In the genomic region with DNA sequence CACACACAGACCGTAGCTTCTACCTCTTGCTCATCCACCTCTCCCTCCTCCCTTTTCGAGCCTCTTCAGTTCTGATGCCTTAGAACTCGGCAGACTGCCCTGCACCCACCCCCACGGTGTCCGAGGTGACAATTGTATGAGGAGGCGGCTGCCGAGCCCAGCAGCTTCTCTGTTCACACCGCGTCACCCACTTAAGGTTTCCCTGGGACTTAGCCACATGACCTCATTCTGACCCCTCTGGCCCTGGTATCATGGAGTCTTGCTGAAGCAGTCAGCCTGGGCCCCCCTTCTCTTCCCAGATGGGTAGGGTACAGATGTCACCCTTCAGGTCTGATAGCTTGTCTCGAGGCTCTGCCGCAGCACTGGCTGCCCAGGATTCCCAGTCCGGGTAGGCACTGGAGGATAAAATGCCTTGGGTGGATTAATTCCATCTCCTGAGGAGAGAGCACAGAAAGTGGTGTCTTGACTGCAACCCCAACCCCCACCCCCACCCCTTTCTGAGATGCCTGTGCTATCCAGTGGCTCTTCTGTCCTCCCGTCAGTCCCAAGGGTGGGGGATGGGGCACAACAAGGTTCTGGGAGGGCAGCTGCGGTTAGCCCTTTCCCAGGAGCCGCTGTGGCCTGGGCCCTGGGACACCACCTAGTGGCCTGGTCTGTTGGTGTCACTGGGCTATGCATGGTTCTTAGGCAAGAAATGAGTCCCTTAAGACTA, we compare ENCODE assay signal across 8 mouse cellular contexts. TPM values are rescaled to one million over a fixed set of nuclear protein-coding genes. Genes with fewer than 3 reads are reported as not detected.
DNase-seq lines count a peak whose midpoint lies in the region; ATAC-seq lines count a peak whose summit lies in the region.

No protein-coding gene starts in this region.

- 2% methylated on average over 15 of the region's 15 CpGs for WGBS in intestine, embryonic 15.5 days

- H3K27me3 ChIP-seq in intestine, embryonic 15.5 days (replicated peaks), result no peaks in the 10 kb centered on the region

- intact Hi-C loops in left cerebral cortex, postnatal 25 days (cut with DNase I), result loop anchor here (2.0 to 5.0 kb wide), 3 partner anchors 43 to 93 kb away; partner anchors contain the start of genes Cuedc1 and Vezf1

- H3K9me3 ChIP-seq in intestine, embryonic 15.5 days, result no peaks in the 10 kb centered on the region

- H3K4me1 ChIP-seq in intestine, embryonic 15.5 days (replicated peaks), result peaks cover 46% of the 10 kb centered on the region

- peak overlapping the region; percentile 90 for H3K27ac ChIP-seq in intestine, embryonic 15.5 days

- no peaks in the 10 kb centered on the region for H3K36me3 ChIP-seq in intestine, embryonic 15.5 days

- peak overlapping the region; percentile 33; the same call in 1 of the 2 replicates for H3K9ac ChIP-seq in intestine, embryonic 15.5 days

- ATAC-seq in activated CD4-positive, CD25-positive, alpha-beta regulatory T cell, adult 4 months, result peak; percentile 62
- peak; percentile 35 for ATAC-seq in common myeloid progenitor, adult 5-6 weeks (replicated peaks; ENCODE audit: low read depth, poor library complexity, severe bottlenecking)
- peak; percentile 74 for ATAC-seq in intestine, embryonic 15.5 days
- ATAC-seq in megakaryocyte-erythroid progenitor cell, adult 5-6 weeks (replicated peaks; ENCODE audit: low FRiP score, low TSS enrichment, poor library complexity, severe bottlenecking), result peak; percentile 66

- H3K4me2 ChIP-seq in intestine, embryonic 15.5 days (replicated peaks), result peak overlapping the region; percentile 86

- peak overlapping the region; percentile 36 for H3K4me3 ChIP-seq in intestine, embryonic 15.5 days (replicated peaks)

- DNase-seq in gastrocnemius, postnatal 25 days, result peak; percentile 95
- DNase-seq in left cerebral cortex, postnatal 25 days (ENCODE audit: low spot score in 2 of 2), result peak; percentile 72 to 80
- peak; percentile 89 to 91 for DNase-seq in right cerebral cortex, postnatal 10 days (ENCODE audit: low spot score in 2 of 2)
- DNase-seq in urinary bladder, postnatal 10 days (ENCODE audit: low spot score), result peak; percentile 70

RNA-seq across cellular contexts. Expression of gene Mrps23, which starts 42.4 kb away (rescaled TPM):
- polyA plus RNA-seq in activated CD4-positive, CD25-positive, alpha-beta regulatory T cell, adult 4 months (2017; shearing (Covaris generic)), result 10 to 100 TPM; 96.8 to 98.7 TPM
- 49.4 and 78.2 TPM in 2 replicates for total RNA-seq in common myeloid progenitor, adult 5-6 weeks (2017)
- total RNA-seq in gastrocnemius, postnatal 25 days (2021), result 100 to 1,000 TPM; 126 to 133 TPM
- 59.6 and 62.3 TPM in 2 replicates for polyA plus RNA-seq in intestine, embryonic 15.5 days (2015; fragmentation: Nextera tagmentation; extraction: Ambion mirVana)
- total RNA-seq in left cerebral cortex, postnatal 25 days (2021), result 10 to 100 TPM; 73.6 to 74.5 TPM
- total RNA-seq in megakaryocyte-erythroid progenitor cell, adult 5-6 weeks (2014; fragmentation: Nextera tagmentation), result 78.6 and 78.8 TPM in 2 replicates
- total RNA-seq in megakaryocyte-erythroid progenitor cell, adult 5-6 weeks (2017), result 58.9 and 154 TPM in 2 replicates

Comparison
In these comparisons a context has a peak if more than half of its experiments do, and no peak if none do; other contexts are left out.
1. Peak in every context shown above with its lines: DNase-seq, ATAC-seq, H3K4me3 ChIP-seq and H3K27ac ChIP-seq.